Mouse (Mus musculus): ENCODE results near the gene Rtp4.

Rtp4 gene

GRCm38 (mm10) chr16:23591119-23592105 lies 71.3 kb downstream of the Rtp4 start:
- no peak for DNase-seq (ENCODE audit: low spot score)

DNA sequence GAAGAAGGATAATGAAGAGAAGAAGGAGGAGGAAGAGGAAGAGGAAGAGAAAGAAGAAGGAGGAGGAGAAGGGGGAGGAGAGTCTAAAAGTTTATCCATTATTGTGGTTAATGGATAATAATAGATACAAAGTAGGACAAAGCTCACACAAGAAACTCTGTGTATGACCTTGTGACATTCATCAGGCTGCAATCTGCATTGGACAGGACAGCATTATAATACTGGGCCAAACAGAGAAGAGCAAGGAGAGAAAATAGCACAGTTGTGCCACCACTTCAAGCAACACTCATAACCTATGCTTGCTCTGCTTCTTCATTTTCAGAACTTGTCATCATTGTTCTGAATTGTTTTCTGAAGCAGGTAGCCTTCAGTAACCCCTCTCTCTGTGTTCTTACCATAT lies 72.4 kb downstream of the Rtp4 start:
- no peak for DNase-seq (ENCODE audit: low spot score)

DNA sequence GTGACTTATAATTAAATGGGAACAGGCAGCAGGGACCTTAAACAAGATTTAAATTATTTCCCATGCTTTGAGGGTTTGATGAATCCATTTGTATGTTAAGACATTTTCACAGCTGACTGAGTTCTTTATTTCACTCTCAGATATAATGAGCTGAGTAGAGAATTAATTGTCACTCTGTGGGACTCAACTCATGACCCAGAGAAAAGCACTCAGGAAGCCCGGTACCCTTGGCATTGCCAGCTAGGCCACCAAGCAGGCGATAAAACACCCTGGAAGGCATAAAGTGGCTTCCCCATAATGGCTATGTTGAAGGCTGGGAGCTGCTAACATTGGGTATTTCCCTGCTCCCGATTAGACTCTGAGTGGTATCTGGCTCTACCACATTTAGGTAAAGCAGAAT lies 76.6 kb downstream of the Rtp4 start:
- DNase-seq (ENCODE audit: low spot score), result no peak

DNA sequence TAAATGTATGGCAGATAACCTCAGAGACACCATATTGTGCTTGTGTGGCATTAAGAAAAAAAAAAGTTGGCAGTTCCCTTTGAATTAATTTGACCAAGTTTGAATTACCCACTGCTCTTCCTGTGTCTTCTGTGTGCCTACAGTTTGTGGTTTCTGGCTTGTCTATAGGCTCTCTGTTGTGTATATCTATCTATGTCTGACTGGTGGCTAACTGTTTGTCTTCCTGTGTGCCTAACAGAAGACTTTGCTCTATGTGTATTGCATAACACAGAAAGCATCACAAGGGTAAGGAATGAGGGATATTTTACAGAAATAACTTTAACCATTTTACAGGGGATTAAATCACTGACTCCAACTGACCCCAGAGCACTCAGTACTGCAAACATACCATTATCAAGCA lies 77.9 kb downstream of the Rtp4 start:
- DNase-seq (ENCODE audit: low spot score), result no peak

DNA sequence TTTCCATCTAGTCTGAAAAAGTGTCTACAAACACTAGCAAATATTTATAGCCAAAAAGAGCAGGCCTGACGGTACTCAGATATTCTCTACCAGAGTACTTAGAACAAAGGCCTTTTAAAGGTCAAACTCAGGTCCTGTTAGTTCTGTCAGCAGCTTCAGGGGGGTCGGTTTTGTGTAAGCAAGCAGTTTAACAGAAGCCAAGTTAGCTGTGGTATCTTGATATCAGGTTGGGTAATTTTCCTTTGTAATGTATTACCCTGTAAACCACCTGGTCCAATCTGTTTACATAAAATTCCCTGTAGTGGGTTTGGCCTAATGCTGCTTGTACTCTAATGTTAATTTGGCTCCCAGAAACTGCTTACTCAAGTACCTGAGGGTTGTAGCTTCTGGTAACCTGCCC lies 86.1 kb downstream of the Rtp4 start:
- DNase-seq (ENCODE audit: low spot score), result no peak

DNA sequence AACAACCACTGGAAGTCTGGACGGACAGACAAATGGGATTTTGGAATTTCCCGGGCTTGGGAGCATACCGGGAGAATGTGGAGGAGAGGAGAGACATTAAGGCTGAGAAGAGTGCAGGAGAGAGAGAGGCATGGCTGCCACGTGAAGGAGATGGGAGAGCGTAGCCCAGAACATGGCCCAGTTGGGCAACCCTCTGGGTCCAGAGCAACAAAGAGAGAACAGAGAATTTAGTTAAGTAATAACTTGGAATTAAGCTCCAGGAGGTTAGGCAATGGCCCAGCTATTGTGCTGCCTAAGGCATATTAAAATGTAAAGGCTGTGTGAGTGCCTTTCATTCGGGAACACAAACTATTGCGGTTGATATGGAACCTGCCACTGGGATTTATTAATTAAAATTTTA lies 86.6 kb downstream of the Rtp4 start:
- no peak for DNase-seq (ENCODE audit: low spot score)

GRCm38 (mm10) chr16:23607911-23608410 lies 87.9 kb downstream of the Rtp4 start:
- DNase-seq (ENCODE audit: low spot score), result no peak

- DNase-seq (ENCODE audit: low spot score), result peak; percentile 28
Observed at GRCm38 (mm10) chr16:23609748-23610185, 89.7 kb downstream of the Rtp4 start.

- DNase-seq (ENCODE audit: low spot score), result no peak
Observed at GRCm38 (mm10) chr16:23624205-23624604, 104.1 kb downstream of the Rtp4 start.

GRCm38 (mm10) chr16:23631531-23631930 lies 111.4 kb downstream of the Rtp4 start:
- DNase-seq (ENCODE audit: low spot score), result no peak

- DNase-seq (ENCODE audit: low spot score), result no peak
Observed at GRCm38 (mm10) chr16:23632681-23633080, 112.6 kb downstream of the Rtp4 start.

- DNase-seq (ENCODE audit: low spot score), result no peak
Observed at GRCm38 (mm10) chr16:23653028-23653427, 132.9 kb downstream of the Rtp4 start.

- no peak for DNase-seq (ENCODE audit: low spot score)
Observed at GRCm38 (mm10) chr16:23653479-23653878, 133.4 kb downstream of the Rtp4 start.

GRCm38 (mm10) chr16:23659597-23660531 lies 139.8 kb downstream of the Rtp4 start:
- DNase-seq (ENCODE audit: low spot score), result no peak
